Mouse (Mus musculus): ENCODE results near the gene Rpl9.
A peak's percentile ranks its signal among the peaks of the same experiment; 100 is the strongest.

Rpl9 gene

GRCm38 (mm10) chr5:65425251-65425650 is 34.0 kb upstream of the Rpl9 start:
- Histone ChIP-seq H3K4me3 (replicated peaks; ENCODE audit: low read length) (no peak overlapping the region), H3K36me3 (ENCODE audit: insufficient read depth, low read length) (peaks cover 10% of the 10 kb centered on the region), H3K9me3 (ENCODE audit: low read length) (no peaks in the 10 kb centered on the region), H3K27me3 (ENCODE audit: insufficient read depth, low read length) (no peaks in the 10 kb centered on the region), H3K4me1 (replicated peaks; ENCODE audit: low read depth, low read length) (peaks cover 15% of the 10 kb centered on the region)
- TF ChIP-seq NANOG (IDR thresholded peaks at IDR 0.05; ENCODE audit: borderline replicate concordance, low read length) (no peak), POU5F1 (IDR thresholded peaks at IDR 0.05; ENCODE audit: borderline replicate concordance, low read length) (no peak), CTCF (conservative IDR thresholded peaks at IDR 0.05; ENCODE audit: low read length) (no peak)

GRCm38 (mm10) chr5:65424215-65424614 is 33.0 kb upstream of the Rpl9 start:
- Histone ChIP-seq H3K4me3 (replicated peaks; ENCODE audit: low read length) (no peak overlapping the region), H3K9me3 (ENCODE audit: low read length) (no peaks in the 10 kb centered on the region), H3K36me3 (ENCODE audit: insufficient read depth, low read length) (peaks cover 10% of the 10 kb centered on the region), H3K4me1 (replicated peaks; ENCODE audit: low read depth, low read length) (peaks cover 12% of the 10 kb centered on the region), H3K27me3 (ENCODE audit: insufficient read depth, low read length) (no peaks in the 10 kb centered on the region)
- TF ChIP-seq NANOG (IDR thresholded peaks at IDR 0.05; ENCODE audit: borderline replicate concordance, low read length): no peak
- no peak for TF ChIP-seq CTCF (conservative IDR thresholded peaks at IDR 0.05; ENCODE audit: low read length)
- TF ChIP-seq POU5F1 (IDR thresholded peaks at IDR 0.05; ENCODE audit: borderline replicate concordance, low read length): no peak

GRCm38 (mm10) chr5:65422803-65423202 is 31.6 kb upstream of the Rpl9 start:
- TF ChIP-seq NANOG (IDR thresholded peaks at IDR 0.05; ENCODE audit: borderline replicate concordance, low read length): no peak
- TF ChIP-seq POU5F1 (IDR thresholded peaks at IDR 0.05; ENCODE audit: borderline replicate concordance, low read length): no peak
- no peak for TF ChIP-seq CTCF (conservative IDR thresholded peaks at IDR 0.05; ENCODE audit: low read length)
- Histone ChIP-seq H3K36me3 (ENCODE audit: insufficient read depth, low read length) (peaks cover 10% of the 10 kb centered on the region), H3K4me3 (replicated peaks; ENCODE audit: low read length) (no peak overlapping the region), H3K27me3 (ENCODE audit: insufficient read depth, low read length) (no peaks in the 10 kb centered on the region), H3K9me3 (ENCODE audit: low read length) (no peaks in the 10 kb centered on the region), H3K4me1 (replicated peaks; ENCODE audit: low read depth, low read length) (peaks cover 2% of the 10 kb centered on the region; the same call in 1 of the 2 replicates)

- peaks cover 13% of the 10 kb centered on the region for H3K4me1 ChIP-seq (replicated peaks; ENCODE audit: low read depth, low read length)
- H3K9me3 ChIP-seq (ENCODE audit: low read length): no peaks in the 10 kb centered on the region
- H3K27me3 ChIP-seq (ENCODE audit: insufficient read depth, low read length): no peaks in the 10 kb centered on the region
- H3K36me3 ChIP-seq (ENCODE audit: insufficient read depth, low read length): peaks cover 14% of the 10 kb centered on the region
- TF ChIP-seq NANOG (IDR thresholded peaks at IDR 0.05; ENCODE audit: borderline replicate concordance, low read length): no peak
- TF ChIP-seq CTCF (conservative IDR thresholded peaks at IDR 0.05; ENCODE audit: low read length): no peak
- no peak for TF ChIP-seq POU5F1 (IDR thresholded peaks at IDR 0.05; ENCODE audit: borderline replicate concordance, low read length)
- no peak overlapping the region for H3K4me3 ChIP-seq (replicated peaks; ENCODE audit: low read length)
Observed at GRCm38 (mm10) chr5:65420822-65421221, 29.6 kb upstream of the Rpl9 start.

GRCm38 (mm10) chr5:65419136-65419535 is 27.9 kb upstream of the Rpl9 start:
- peaks cover 14% of the 10 kb centered on the region for H3K36me3 ChIP-seq (ENCODE audit: insufficient read depth, low read length)
- no peaks in the 10 kb centered on the region for H3K9me3 ChIP-seq (ENCODE audit: low read length)
- peaks cover 21% of the 10 kb centered on the region for H3K4me1 ChIP-seq (replicated peaks; ENCODE audit: low read depth, low read length)
- no peaks in the 10 kb centered on the region for H3K27me3 ChIP-seq (ENCODE audit: insufficient read depth, low read length)
- no peak overlapping the region for H3K4me3 ChIP-seq (replicated peaks; ENCODE audit: low read length)
- no peak for TF ChIP-seq CTCF (conservative IDR thresholded peaks at IDR 0.05; ENCODE audit: low read length)
- no peak for TF ChIP-seq NANOG (IDR thresholded peaks at IDR 0.05; ENCODE audit: borderline replicate concordance, low read length)
- no peak for TF ChIP-seq POU5F1 (IDR thresholded peaks at IDR 0.05; ENCODE audit: borderline replicate concordance, low read length)

GRCm38 (mm10) chr5:65415653-65416458 is 24.6 kb upstream of the Rpl9 start:
- Histone ChIP-seq H3K27me3 (ENCODE audit: insufficient read depth, low read length) (no peaks in the 10 kb centered on the region), H3K36me3 (ENCODE audit: insufficient read depth, low read length) (peaks cover 11% of the 10 kb centered on the region), H3K9me3 (ENCODE audit: low read length) (no peaks in the 10 kb centered on the region), H3K4me3 (replicated peaks; ENCODE audit: low read length) (peak overlapping the region; percentile 79), H3K4me1 (replicated peaks; ENCODE audit: low read depth, low read length) (peaks cover 21% of the 10 kb centered on the region)
- TF ChIP-seq POU5F1 (IDR thresholded peaks at IDR 0.05; ENCODE audit: borderline replicate concordance, low read length) (peak; percentile 47; the same call in 1 of the 2 replicates), CTCF (conservative IDR thresholded peaks at IDR 0.05; ENCODE audit: low read length) (no peak)

- Histone ChIP-seq H3K27me3 (ENCODE audit: insufficient read depth, low read length) (no peaks in the 10 kb centered on the region), H3K4me3 (replicated peaks; ENCODE audit: low read length) (no peak overlapping the region), H3K4me1 (replicated peaks; ENCODE audit: low read depth, low read length) (peaks cover 21% of the 10 kb centered on the region), H3K36me3 (ENCODE audit: insufficient read depth, low read length) (peaks cover 54% of the 10 kb centered on the region), H3K9me3 (ENCODE audit: low read length) (no peaks in the 10 kb centered on the region)
- TF ChIP-seq CTCF (conservative IDR thresholded peaks at IDR 0.05; ENCODE audit: low read length): no peak
- TF ChIP-seq POU5F1 (IDR thresholded peaks at IDR 0.05; ENCODE audit: borderline replicate concordance, low read length): no peak
- TF ChIP-seq NANOG (IDR thresholded peaks at IDR 0.05; ENCODE audit: borderline replicate concordance, low read length): no peak; the same call in 1 of the 2 replicates
Observed at GRCm38 (mm10) chr5:65407989-65408388, 16.7 kb upstream of the Rpl9 start.

- H3K36me3 ChIP-seq (ENCODE audit: insufficient read depth, low read length): peaks cover 85% of the 10 kb centered on the region
- H3K27me3 ChIP-seq (ENCODE audit: insufficient read depth, low read length): no peaks in the 10 kb centered on the region
- TF ChIP-seq CTCF (conservative IDR thresholded peaks at IDR 0.05; ENCODE audit: low read length) (peak; percentile 99), NANOG (IDR thresholded peaks at IDR 0.05; ENCODE audit: borderline replicate concordance, low read length) (no peak)
- H3K4me3 ChIP-seq (replicated peaks; ENCODE audit: low read length): no peak overlapping the region
- H3K9me3 ChIP-seq (ENCODE audit: low read length): no peaks in the 10 kb centered on the region
- peaks cover 12% of the 10 kb centered on the region for H3K4me1 ChIP-seq (replicated peaks; ENCODE audit: low read depth, low read length)
Observed at GRCm38 (mm10) chr5:65401251-65401994, 10.2 kb upstream of the Rpl9 start.
